Mouse (Mus musculus) MEL (cell line): ENCODE measurements around the gene Tmem238l. TPM values are rescaled to one million over a fixed set of nuclear protein-coding genes. Genes with fewer than 3 reads are reported as not detected.

ENCODE experiments used
- DNase-seq: peaks from one replicate; pipeline ENCODE4 v3.0.0; 2011; ENCODE audit warnings: low read depth, low spot score
- H3K27ac ChIP-seq: 2 replicates; pipeline ENCODE4 v1.5.1; 2012; ENCODE audit warnings: low read depth, mild to moderate bottlenecking, control low read depth, low read length, moderate library complexity; ENCODE audit not compliant: control insufficient read depth
- H3K27me3 ChIP-seq, 2 experiments: fragments of 150-350 bp in 1 of 2; sonication (generic) in 1 of 2; 2 replicates each; pipeline ENCODE4 v1.6.1; 2012; ENCODE audit warnings: low read length in 2 of 2, mild to moderate bottlenecking in 2 of 2, improper control_type of control experiment in 1 of 2, moderate library complexity in 1 of 2; ENCODE audit not compliant: insufficient read depth in 2 of 2, control insufficient read depth in 1 of 2
- H3K36me3 ChIP-seq, 2 experiments: 2 replicates each; pipeline ENCODE4 v1.6.1; 2012 to 2014; ENCODE audit warnings: low read length in 2 of 2, improper control_type of control experiment in 1 of 2, inconsistent platforms in 1 of 2, mild to moderate bottlenecking in 1 of 2; ENCODE audit not compliant: insufficient read depth in 2 of 2, control insufficient read depth in 1 of 2
- H3K4me1 ChIP-seq, 2 experiments: fragments of 150-350 bp in 1 of 2; sonication (generic) in 1 of 2; 2 replicates each; pipeline ENCODE4 v1.6.1; 2012; ENCODE audit warnings: low read length in 2 of 2, improper control_type of control experiment in 1 of 2, mild to moderate bottlenecking in 1 of 2; ENCODE audit not compliant: insufficient read depth in 2 of 2, control insufficient read depth in 1 of 2
- H3K4me3 ChIP-seq, 2 experiments: fragments of 150-350 bp in 1 of 2; sonication (generic) in 1 of 2; 2 replicates each; pipeline ENCODE4 v1.5.1; 2012; ENCODE audit warnings: low read depth in 2 of 2, low read length in 2 of 2, mild to moderate bottlenecking in 2 of 2, moderate library complexity in 2 of 2, control low read depth in 1 of 2, improper control_type of control experiment in 1 of 2; ENCODE audit not compliant: control insufficient read depth in 1 of 2, insufficient read depth in 1 of 2
- H3K79me2 ChIP-seq: 2 replicates; pipeline ENCODE4 v1.6.1; 2012; ENCODE audit warnings: mild to moderate bottlenecking, low read length, moderate library complexity; ENCODE audit not compliant: control insufficient read depth, poor library complexity, insufficient read depth
- H3K9ac ChIP-seq: 2 replicates; pipeline ENCODE4 v1.6.1; 2012; ENCODE audit warnings: low read depth, mild to moderate bottlenecking, control low read depth, low read length, moderate library complexity; ENCODE audit not compliant: control insufficient read depth, poor library complexity, severe bottlenecking
- H3K9me3 ChIP-seq: fragments of 150-350 bp; sonication (generic); replicated peaks from 2 replicates; pipeline ENCODE4 v1.6.1; 2012; ENCODE audit warnings: mild to moderate bottlenecking, low read length, improper control_type of control experiment, moderate library complexity; ENCODE audit not compliant: insufficient read depth
- CHD1 ChIP-seq: IDR thresholded peaks from 2 replicates; pipeline ENCODE4 v1.6.1; 2012; ENCODE audit warnings: low read depth, mild to moderate bottlenecking, inconsistent platforms, low read length, improper control_type of control experiment
- CHD2 ChIP-seq: IDR thresholded peaks from 2 replicates; pipeline ENCODE4 v1.6.1; 2011; ENCODE audit warnings: low read length, improper control_type of control experiment
- ELF1 ChIP-seq: IDR thresholded peaks from 2 replicates; pipeline ENCODE4 v1.6.1; 2014; ENCODE audit warnings: low read depth, mild to moderate bottlenecking, inconsistent platforms, low read length, improper control_type of control experiment, moderate library complexity
- EP300 ChIP-seq, 2 experiments: IDR thresholded peaks; 2 replicates each; pipeline ENCODE4 v1.6.1; 2011; ENCODE audit warnings: improper control_type of control experiment in 2 of 2, low read length in 2 of 2, low read depth in 1 of 2, mild to moderate bottlenecking in 1 of 2
- MEF2A ChIP-seq: IDR thresholded peaks from 2 replicates; pipeline ENCODE4 v1.6.1; 2014; ENCODE audit warnings: low read depth, mild to moderate bottlenecking, inconsistent platforms, low read length, improper control_type of control experiment; ENCODE audit not compliant: poor library complexity, insufficient replicate concordance, severe bottlenecking; ENCODE audit errors: extremely low read depth
- MYB ChIP-seq: IDR thresholded peaks from 2 replicates; pipeline ENCODE4 v1.6.1; 2011; ENCODE audit warnings: mild to moderate bottlenecking, low read depth, low read length, improper control_type of control experiment
- NELFE ChIP-seq: IDR thresholded peaks from 2 replicates; pipeline ENCODE4 v1.6.1; 2011; ENCODE audit warnings: low read depth, low read length, improper control_type of control experiment
- NRF1 ChIP-seq: IDR thresholded peaks from 2 replicates; pipeline ENCODE4 v1.6.1; 2014; ENCODE audit warnings: low read depth, mild to moderate bottlenecking, inconsistent platforms, low read length, improper control_type of control experiment, moderate library complexity; ENCODE audit not compliant: poor library complexity, insufficient read depth, severe bottlenecking
- ZKSCAN1 ChIP-seq: IDR thresholded peaks from 2 replicates; pipeline ENCODE4 v1.6.1; 2012; ENCODE audit warnings: low read depth, mild to moderate bottlenecking, inconsistent platforms, low read length, improper control_type of control experiment, moderate library complexity
- polyA plus RNA-seq, 2 experiments: library from polyadenylated mRNA; stranded (reverse) in 1 of 2; unstranded in 1 of 2; fragments of >175 nt in 1 of 2; fragments of >200 nt in 1 of 2; gene quantifications; 2 replicates each; pipeline versions ENCODE4 v1.2.1 to v1.2.4; 2012; ENCODE audit warnings: low replicate concordance in 2 of 2, low read depth in 1 of 2; ENCODE audit not compliant: insufficient read length in 2 of 2, insufficient read depth in 1 of 2, missing spikeins in 1 of 2
- total RNA-seq: library from RNA; depleted of rRNA; stranded (reverse); fragments of 300-350 nt; gene quantifications from 2 replicates; pipeline ENCODE4 v1.2.3, GENCODE M21; 2012

Gene Tmem238l
- total and polyA plus RNA-seq, 3 experiments = not detected

GRCm38 (mm10) chr11:67000671-67001070 is 44.2 kb downstream of the Tmem238l start:
- H3K27ac ChIP-seq = no peak overlapping the region
- H3K27me3 ChIP-seq = no peaks in the 10 kb centered on the region
- H3K9ac ChIP-seq = no peak overlapping the region
- TF ChIP-seq CHD1 = no peak
- no peak for TF ChIP-seq MEF2A
- TF ChIP-seq NELFE = no peak
- no peak for TF ChIP-seq MYB
- no peak for TF ChIP-seq EP300 (IDR thresholded peaks at IDR 0.05; ENCODE audit: low read depth in 1 of 2, low read length in 2 of 2)
- no peak for DNase-seq
- no peaks in the 10 kb centered on the region; a peak in 1 of 4 replicates for H3K4me1 ChIP-seq
- no peaks in the 10 kb centered on the region for H3K79me2 ChIP-seq
- H3K36me3 ChIP-seq = peaks cover 0 to 4% of the 10 kb centered on the region in 2 experiments; a peak in 1 of 4 replicates
- no peak overlapping the region for H3K4me3 ChIP-seq
- H3K9me3 ChIP-seq = no peaks in the 10 kb centered on the region

DNA sequence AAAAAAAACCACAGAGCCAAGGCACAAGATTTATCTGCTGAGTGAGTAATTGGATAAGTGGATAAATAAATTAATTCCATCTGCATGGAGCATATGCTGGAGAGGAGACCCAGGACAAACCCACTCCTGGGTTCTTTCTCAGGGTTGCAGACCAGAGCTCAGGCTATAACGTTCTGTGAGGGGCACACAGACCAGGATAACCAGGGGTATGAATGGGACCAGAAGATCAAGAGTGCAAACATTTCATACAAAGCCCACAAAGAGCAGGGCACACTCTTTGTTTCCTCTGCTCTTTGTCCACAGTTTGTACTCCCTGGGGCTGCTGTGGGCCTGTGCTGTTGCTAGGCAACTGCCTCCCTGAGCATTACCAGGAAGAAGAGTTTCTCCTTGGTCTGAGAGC is 45.3 kb downstream of the Tmem238l start:
- Histone ChIP-seq H3K9ac (no peak overlapping the region), H3K27me3 (no peaks in the 10 kb centered on the region), H3K79me2 (no peaks in the 10 kb centered on the region), H3K4me3 (no peak overlapping the region), H3K9me3 (no peaks in the 10 kb centered on the region), H3K36me3 (peaks cover 0 to 4% of the 10 kb centered on the region in 2 experiments; a peak in 1 of 4 replicates), H3K4me1 (no peaks in the 10 kb centered on the region; a peak in 1 of 4 replicates), H3K27ac (no peak overlapping the region)
- TF ChIP-seq CHD2 (no peak), ZKSCAN1 (no peak)
- no peak for DNase-seq

DNA sequence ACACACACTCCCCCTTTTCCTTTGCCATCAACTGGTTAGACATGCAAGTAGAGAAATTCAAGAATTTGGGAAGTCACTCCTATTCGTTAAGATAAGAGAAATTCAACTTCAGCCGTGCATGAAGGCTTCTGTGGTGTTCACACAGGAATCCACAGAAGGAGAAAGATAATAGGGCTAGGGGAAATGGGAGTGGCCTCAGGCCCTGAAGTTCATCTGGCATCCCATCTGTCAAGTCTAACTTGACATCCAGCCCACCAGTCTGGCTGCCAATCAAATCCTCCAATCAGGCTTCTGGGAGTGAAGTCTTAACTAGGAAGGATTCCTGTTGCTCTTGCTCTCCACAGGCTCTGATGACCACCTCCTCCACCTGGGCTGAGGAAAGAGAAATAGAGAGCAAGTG is 46.5 kb downstream of the Tmem238l start:
- Histone ChIP-seq H3K4me1 (no peaks in the 10 kb centered on the region; a peak in 1 of 4 replicates), H3K9me3 (no peaks in the 10 kb centered on the region), H3K4me3 (no peak overlapping the region), H3K36me3 (peaks cover 0 to 4% of the 10 kb centered on the region in 2 experiments; a peak in 1 of 4 replicates), H3K79me2 (no peaks in the 10 kb centered on the region), H3K27ac (no peak overlapping the region), H3K27me3 (no peaks in the 10 kb centered on the region), H3K9ac (no peak overlapping the region)
- DNase-seq = peak; percentile 66
- TF ChIP-seq NRF1 = no peak
- peak in 1 of 2 experiments; percentile 26; a peak in 1 of 4 replicates for TF ChIP-seq EP300 (IDR thresholded peaks at IDR 0.05; ENCODE audit: low read depth in 1 of 2, low read length in 2 of 2)
- TF ChIP-seq ELF1 = no peak
